Mouse (Mus musculus): ENCODE results near the gene Ccl12. TPM values are rescaled to one million over a fixed set of nuclear protein-coding genes. Genes with fewer than 3 reads are reported as not detected.

Gene Ccl12
- polyA plus RNA-seq, 1 experiment from 2014 or later, result 1.6 TPM

Other genes starting within 250 kb of the Ccl12 start
- 0.76 and 0.77 TPM in 2 replicates for gene 5530401A14Rik, start 241.2 kb upstream of the Ccl12 start, polyA plus RNA-seq (2015; fragmentation: Nextera tagmentation; extraction: Ambion mirVana)
- 13.9 and 14.4 TPM in 2 replicates for gene Asic2, start 133.4 kb upstream of the Ccl12 start, polyA plus RNA-seq (2015; fragmentation: Nextera tagmentation; extraction: Ambion mirVana)
- 1.2 and 1.3 TPM in 2 replicates for gene Ccl2, start 66.3 kb upstream of the Ccl12 start, polyA plus RNA-seq (2015; fragmentation: Nextera tagmentation; extraction: Ambion mirVana)
- not detected in 2 replicates for gene Gm17268, start 63.3 kb upstream of the Ccl12 start, polyA plus RNA-seq (2015; fragmentation: Nextera tagmentation; extraction: Ambion mirVana)
- 0.28 and 0.74 TPM in 2 replicates for gene Ccl7, start 56.1 kb upstream of the Ccl12 start, polyA plus RNA-seq (2015; fragmentation: Nextera tagmentation; extraction: Ambion mirVana)
- not detected in 2 replicates for gene Ccl11, start 44.0 kb upstream of the Ccl12 start, polyA plus RNA-seq (2015; fragmentation: Nextera tagmentation; extraction: Ambion mirVana)
- gene Ccl8, start 13.3 kb downstream of the Ccl12 start, polyA plus RNA-seq (2015; fragmentation: Nextera tagmentation; extraction: Ambion mirVana), result not detected in 2 replicates
- gene Ccl1, start 203.8 kb downstream of the Ccl12 start, polyA plus RNA-seq (2015; fragmentation: Nextera tagmentation; extraction: Ambion mirVana), result 0.62 and 0.88 TPM in 2 replicates

Data from midbrain, embryonic 15.5 days (tissue).